Mouse (Mus musculus) heart, embryonic 14.5 days (tissue): ENCODE data around the gene Chtop. TPM values are rescaled to one million over a fixed set of nuclear protein-coding genes. Genes with fewer than 3 reads are reported as not detected.
A peak's percentile ranks its signal among the peaks of the same experiment; 100 is the strongest.

Experiments used
- ATAC-seq: fragments of 200-750 bp; cut with Nextera tagmentation; 2 replicates; pipeline ENCODE4 v1.8.0; 2017; ENCODE audit warnings: low read depth, moderate TSS enrichment; ENCODE audit not compliant: insufficient number of reproducible peaks, insufficient read depth, low FRiP score
- H3K27ac ChIP-seq, 2 experiments: fragments of 200-500 bp in 1 of 2; fragments of 300-500 bp in 1 of 2; sonication (generic) in 1 of 2; replicated peaks in 1 of 2; 2 replicates each; pipeline ENCODE4 v1.5.1; 2012 to 2014; ENCODE audit warnings: low read depth in 2 of 2, low read length in 2 of 2, control low read depth in 1 of 2, mild to moderate bottlenecking in 1 of 2, mixed read lengths in 1 of 2; ENCODE audit not compliant: control insufficient read depth in 1 of 2, insufficient read depth in 1 of 2
- H3K27me3 ChIP-seq: fragments of 300-500 bp; sonication (generic); 2 replicates; pipeline ENCODE4 v1.6.1; 2014; ENCODE audit warnings: mild to moderate bottlenecking, low read length, control low read depth; ENCODE audit not compliant: control insufficient read depth, insufficient read depth
- H3K36me3 ChIP-seq: fragments of 300-500 bp; sonication (generic); 2 replicates; pipeline ENCODE4 v1.6.1; 2014; ENCODE audit warnings: mild to moderate bottlenecking, control low read depth, low read length, mixed read lengths; ENCODE audit not compliant: control insufficient read depth, insufficient read depth
- H3K4me1 ChIP-seq, 2 experiments: fragments of 200-500 bp in 1 of 2; fragments of 300-500 bp in 1 of 2; sonication (generic) in 1 of 2; 2 replicates each; pipeline ENCODE4 v1.6.1; 2012 to 2014; ENCODE audit warnings: low read length in 2 of 2, control low read depth in 1 of 2, mixed read lengths in 1 of 2; ENCODE audit not compliant: control insufficient read depth in 2 of 2, insufficient read depth in 2 of 2
- H3K4me2 ChIP-seq: fragments of 300-500 bp; sonication (generic); 2 replicates; pipeline ENCODE4 v1.6.1; 2014; ENCODE audit warnings: mild to moderate bottlenecking, low read length
- H3K4me3 ChIP-seq, 2 experiments: fragments of 200-500 bp in 1 of 2; fragments of 300-500 bp in 1 of 2; sonication (generic) in 1 of 2; 2 replicates each; pipeline ENCODE4 v1.5.1; 2012 to 2014; ENCODE audit warnings: low read length in 2 of 2, mild to moderate bottlenecking in 2 of 2, control low read depth in 1 of 2, low read depth in 1 of 2, moderate library complexity in 1 of 2; ENCODE audit not compliant: control insufficient read depth in 1 of 2, insufficient read depth in 1 of 2
- H3K9ac ChIP-seq: fragments of 300-500 bp; sonication (generic); 2 replicates; pipeline ENCODE4 v1.6.1; 2014; ENCODE audit warnings: mild to moderate bottlenecking, low read length
- H3K9me3 ChIP-seq: fragments of 300-500 bp; sonication (generic); 2 replicates; pipeline ENCODE4 v1.6.1; 2016; ENCODE audit warnings: low read length, control low read depth; ENCODE audit not compliant: control insufficient read depth
- WGBS: fragments of 180-500 bp; shearing (Covaris S2); extraction: QIAGEN DNeasy Blood & Tissue Kit; methylation state at CpG from one replicate; pipeline ENCODE4 v1.1.7; 2014; 5-methylcytosine and 5-hydroxymethylcytosine counted together
- polyA plus RNA-seq: library from polyadenylated mRNA; unstranded; fragments of >200 nt; fragmentation: Nextera tagmentation; extraction: Ambion mirVana; gene quantifications from 2 replicates; pipeline ENCODE4 v1.2.1, GENCODE M21; 2014

The Chtop gene
- polyA plus RNA-seq, 1 experiment from 2014 or later: 65.7 TPM

- 34% methylated on average over 3 of the region's 3 CpGs for WGBS
- H3K27ac ChIP-seq: no peak overlapping the region
- no peak overlapping the region for H3K4me2 ChIP-seq
- no peaks in the 10 kb centered on the region for H3K27me3 ChIP-seq
- H3K36me3 ChIP-seq: peaks cover under 1% of the 10 kb centered on the region; the same call in 1 of the 2 replicates
- peaks cover 0 to 6% of the 10 kb centered on the region in 2 experiments; a peak in 2 of 4 replicates for H3K4me1 ChIP-seq
- no peak for ATAC-seq
- H3K4me3 ChIP-seq: no peak overlapping the region
- no peaks in the 10 kb centered on the region for H3K9me3 ChIP-seq
- no peak overlapping the region for H3K9ac ChIP-seq
Measured at GRCm38 (mm10) chr3:90472213-90472612, 37.1 kb downstream of the Chtop start.

- no peak overlapping the region for H3K9ac ChIP-seq
- no peak overlapping the region for H3K4me3 ChIP-seq
- H3K9me3 ChIP-seq: no peaks in the 10 kb centered on the region
- no peak overlapping the region for H3K27ac ChIP-seq
- ATAC-seq: no peak
- WGBS: 89% methylated on average over 10 of the region's 10 CpGs
- H3K4me1 ChIP-seq: peaks cover 2 to 10% of the 10 kb centered on the region in 2 experiments; a peak in 2 of 4 replicates
- peaks cover 20% of the 10 kb centered on the region for H3K27me3 ChIP-seq
- H3K36me3 ChIP-seq: no peaks in the 10 kb centered on the region
- H3K4me2 ChIP-seq: no peak overlapping the region
Measured at GRCm38 (mm10) chr3:90467618-90468300, 41.5 kb downstream of the Chtop start.

GRCm38 (mm10) chr3:90466311-90466766 lies 43.0 kb downstream of the Chtop start:
- Histone ChIP-seq H3K9me3 (no peaks in the 10 kb centered on the region), H3K4me2 (peak overlapping the region; percentile 93), H3K4me1 (peaks cover 4 to 11% of the 10 kb centered on the region in 2 experiments; a peak in 2 of 4 replicates), H3K27me3 (peaks cover 20% of the 10 kb centered on the region), H3K9ac (peak overlapping the region; percentile 73), H3K4me3 (peak overlapping the region; percentile 45 to 58), H3K27ac (no peak overlapping the region), H3K36me3 (no peaks in the 10 kb centered on the region)
- under 1% methylated on average over 15 of the region's 15 CpGs for WGBS
- ATAC-seq: no peak

- Histone ChIP-seq H3K9ac (peak within 1 kb of the TSS; percentile 73), H3K27ac (0 out of 4 replicates have a peak within 1 kb of the TSS, but pooled peaks of 1 of the 2 experiments have one; percentile 19), H3K36me3 (no peaks in the 10 kb centered on the region), H3K27me3 (peaks cover 20% of the 10 kb centered on the region), H3K4me3 (peak within 1 kb of the TSS; percentile 58 to 60), H3K4me1 (peaks cover 4 to 11% of the 10 kb centered on the region in 2 experiments; a peak in 2 of 4 replicates), H3K4me2 (peak within 1 kb of the TSS; percentile 93), H3K9me3 (no peaks in the 10 kb centered on the region)
- ATAC-seq: peak; percentile 23; the same call in 1 of the 2 replicates
- WGBS: under 1% methylated on average over 27 of the region's 49 CpGs
Measured at GRCm38 (mm10) chr3:90465686-90466310, 43.5 kb downstream of the Chtop start, which contains the start of gene Npr1. TSS of gene Npr1 (minus strand) at chr3:90465866.

GRCm38 (mm10) chr3:90465081-90465685 lies 44.1 kb downstream of the Chtop start:
- H3K4me2 ChIP-seq: peak overlapping the region; percentile 93
- H3K4me3 ChIP-seq: peak overlapping the region; percentile 58 to 60
- H3K36me3 ChIP-seq: no peaks in the 10 kb centered on the region
- peaks cover 4 to 11% of the 10 kb centered on the region in 2 experiments; a peak in 2 of 4 replicates for H3K4me1 ChIP-seq
- WGBS: under 1% methylated on average over 69 of the region's 75 CpGs
- ATAC-seq: peak; percentile 32; the same call in 1 of the 2 replicates
- no peaks in the 10 kb centered on the region for H3K9me3 ChIP-seq
- peaks cover 20% of the 10 kb centered on the region for H3K27me3 ChIP-seq
- 0 out of 4 replicates have a peak overlapping the region, but pooled peaks of 1 of the 2 experiments have one; percentile 9 for H3K27ac ChIP-seq
- peak overlapping the region; percentile 73 for H3K9ac ChIP-seq

- Histone ChIP-seq H3K9me3 (no peaks in the 10 kb centered on the region), H3K9ac (peak overlapping the region; percentile 73), H3K36me3 (no peaks in the 10 kb centered on the region), H3K4me3 (peak overlapping the region; percentile 58 to 60), H3K27ac (0 out of 4 replicates have a peak overlapping the region, but pooled peaks of 1 of the 2 experiments have one; percentile 19), H3K4me2 (peak overlapping the region; percentile 93), H3K27me3 (peaks cover 20% of the 10 kb centered on the region), H3K4me1 (peaks cover 4 to 11% of the 10 kb centered on the region in 2 experiments; a peak in 2 of 4 replicates)
- WGBS: 14% methylated on average over 37 of the region's 37 CpGs
- no peak for ATAC-seq
Measured at GRCm38 (mm10) chr3:90464552-90465080, 44.7 kb downstream of the Chtop start.

- 12% methylated on average over 7 of the region's 7 CpGs for WGBS
- H3K27me3 ChIP-seq: peaks cover 20% of the 10 kb centered on the region
- H3K27ac ChIP-seq: no peak overlapping the region
- H3K9me3 ChIP-seq: no peaks in the 10 kb centered on the region
- peaks cover 4 to 11% of the 10 kb centered on the region in 2 experiments; a peak in 2 of 4 replicates for H3K4me1 ChIP-seq
- no peak overlapping the region for H3K9ac ChIP-seq
- H3K4me2 ChIP-seq: peak overlapping the region; percentile 93
- no peak for ATAC-seq
- peaks cover 3% of the 10 kb centered on the region; the same call in 1 of the 2 replicates for H3K36me3 ChIP-seq
- 0 out of 4 replicates have a peak overlapping the region, but pooled peaks of 1 of the 2 experiments have one; percentile 2 for H3K4me3 ChIP-seq
Measured at GRCm38 (mm10) chr3:90462579-90462978, 46.7 kb downstream of the Chtop start.
